Mouse (Mus musculus): Measurements from ENCODE around the gene Erich4. TPM values are rescaled to one million over a fixed set of nuclear protein-coding genes. Genes with fewer than 3 reads are reported as not detected.
"Not testable (repeated sequence)": the region's sequence is repeated elsewhere in the genome, so short reads cannot be mapped to it uniquely, and the experiment has no call there.

Erich4 gene
- total RNA-seq, 1 experiment from 2014 or later = not detected

- ATAC-seq (replicated peaks in 1 of 2; ENCODE audit: insufficient read depth in 1 of 2, low FRiP score in 2 of 2, low TSS enrichment in 1 of 2, low read depth in 1 of 2, poor library complexity in 2 of 2, severe bottlenecking in 2 of 2) = no peak
Observed at GRCm38 (mm10) chr7:25600666-25601065, 15.0 kb downstream of the Erich4 start.

- ATAC-seq (replicated peaks in 1 of 2; ENCODE audit: insufficient read depth in 1 of 2, low FRiP score in 2 of 2, low TSS enrichment in 1 of 2, low read depth in 1 of 2, poor library complexity in 2 of 2, severe bottlenecking in 2 of 2) = peak; percentile 81
Observed at GRCm38 (mm10) chr7:25599663-25600062, 16.0 kb downstream of the Erich4 start.

- no peak for ATAC-seq (replicated peaks in 1 of 2; ENCODE audit: insufficient read depth in 1 of 2, low FRiP score in 2 of 2, low TSS enrichment in 1 of 2, low read depth in 1 of 2, poor library complexity in 2 of 2, severe bottlenecking in 2 of 2)
Observed at GRCm38 (mm10) chr7:25593859-25594258, 21.8 kb downstream of the Erich4 start.

- ATAC-seq (replicated peaks in 1 of 2; ENCODE audit: insufficient read depth in 1 of 2, low FRiP score in 2 of 2, low TSS enrichment in 1 of 2, low read depth in 1 of 2, poor library complexity in 2 of 2, severe bottlenecking in 2 of 2) = no peak
Observed at GRCm38 (mm10) chr7:25591226-25591625, 24.5 kb downstream of the Erich4 start.

GRCm38 (mm10) chr7:25585351-25586204 lies 30.1 kb downstream of the Erich4 start:
- ATAC-seq (replicated peaks in 1 of 2; ENCODE audit: insufficient read depth in 1 of 2, low FRiP score in 2 of 2, low TSS enrichment in 1 of 2, low read depth in 1 of 2, poor library complexity in 2 of 2, severe bottlenecking in 2 of 2) = no peak

- no peak for ATAC-seq (replicated peaks in 1 of 2; ENCODE audit: insufficient read depth in 1 of 2, low FRiP score in 2 of 2, low TSS enrichment in 1 of 2, low read depth in 1 of 2, poor library complexity in 2 of 2, severe bottlenecking in 2 of 2)
Observed at GRCm38 (mm10) chr7:25584651-25585050, 31.0 kb downstream of the Erich4 start.

- no peak for ATAC-seq (replicated peaks in 1 of 2; ENCODE audit: insufficient read depth in 1 of 2, low FRiP score in 2 of 2, low TSS enrichment in 1 of 2, low read depth in 1 of 2, poor library complexity in 2 of 2, severe bottlenecking in 2 of 2)
Observed at GRCm38 (mm10) chr7:25582301-25582810, 33.3 kb downstream of the Erich4 start.

GRCm38 (mm10) chr7:25579441-25579840 lies 36.3 kb downstream of the Erich4 start:
- ATAC-seq (replicated peaks in 1 of 2; ENCODE audit: insufficient read depth in 1 of 2, low FRiP score in 2 of 2, low TSS enrichment in 1 of 2, low read depth in 1 of 2, poor library complexity in 2 of 2, severe bottlenecking in 2 of 2) = no peak; a peak in 1 of 4 replicates

GRCm38 (mm10) chr7:25576793-25577437 lies 38.8 kb downstream of the Erich4 start:
- peak; percentile 95 to 96 for ATAC-seq (replicated peaks in 1 of 2; ENCODE audit: insufficient read depth in 1 of 2, low FRiP score in 2 of 2, low TSS enrichment in 1 of 2, low read depth in 1 of 2, poor library complexity in 2 of 2, severe bottlenecking in 2 of 2)

GRCm38 (mm10) chr7:25576308-25576707 lies 39.4 kb downstream of the Erich4 start:
- ATAC-seq (replicated peaks in 1 of 2; ENCODE audit: insufficient read depth in 1 of 2, low FRiP score in 2 of 2, low TSS enrichment in 1 of 2, low read depth in 1 of 2, poor library complexity in 2 of 2, severe bottlenecking in 2 of 2) = not testable (repeated sequence)

- no peak for ATAC-seq (replicated peaks in 1 of 2; ENCODE audit: insufficient read depth in 1 of 2, low FRiP score in 2 of 2, low TSS enrichment in 1 of 2, low read depth in 1 of 2, poor library complexity in 2 of 2, severe bottlenecking in 2 of 2)
Observed at GRCm38 (mm10) chr7:25575870-25576269, 39.8 kb downstream of the Erich4 start.

GRCm38 (mm10) chr7:25575105-25575504 lies 40.6 kb downstream of the Erich4 start:
- ATAC-seq (replicated peaks in 1 of 2; ENCODE audit: insufficient read depth in 1 of 2, low FRiP score in 2 of 2, low TSS enrichment in 1 of 2, low read depth in 1 of 2, poor library complexity in 2 of 2, severe bottlenecking in 2 of 2) = no peak

GRCm38 (mm10) chr7:25573806-25574205 lies 41.9 kb downstream of the Erich4 start:
- ATAC-seq (replicated peaks in 1 of 2; ENCODE audit: insufficient read depth in 1 of 2, low FRiP score in 2 of 2, low TSS enrichment in 1 of 2, low read depth in 1 of 2, poor library complexity in 2 of 2, severe bottlenecking in 2 of 2) = not testable (repeated sequence)

GRCm38 (mm10) chr7:25568721-25569120 lies 47.0 kb downstream of the Erich4 start:
- ATAC-seq (replicated peaks in 1 of 2; ENCODE audit: insufficient read depth in 1 of 2, low FRiP score in 2 of 2, low TSS enrichment in 1 of 2, low read depth in 1 of 2, poor library complexity in 2 of 2, severe bottlenecking in 2 of 2) = no peak

Other genes starting within 250 kb of the Erich4 start
- gene Cnfn, start 246.2 kb downstream of the Erich4 start, total RNA-seq (2017) = not detected in 2 replicates
- 13.6 and 18.7 TPM in 2 replicates for gene Lipe, start 217.2 kb downstream of the Erich4 start, total RNA-seq (2017)
- gene Cxcl17, start 203.0 kb downstream of the Erich4 start, total RNA-seq (2017) = not detected in 2 replicates
- gene Ceacam1, start 138.3 kb downstream of the Erich4 start, total RNA-seq (2017) = 9.5 and 22.0 TPM in 2 replicates
- not detected in 2 replicates for gene Ceacam2, start 76.0 kb downstream of the Erich4 start, total RNA-seq (2017)
- gene Dmac2, start 3.5 kb upstream of the Erich4 start, total RNA-seq (2017) = 33.7 and 50.9 TPM in 2 replicates
- 1.8 and 4.7 TPM in 2 replicates for gene B3gnt8, start 10.8 kb upstream of the Erich4 start, total RNA-seq (2017)
- 33.2 and 61.3 TPM in 2 replicates for gene Bckdha, start 43.1 kb upstream of the Erich4 start, total RNA-seq (2017)
- 32.5 and 48.8 TPM in 2 replicates for gene Exosc5, start 43.3 kb upstream of the Erich4 start, total RNA-seq (2017)
- 2.3 TPM in 1 of 2 replicates, not detected in the other for gene Tmem91, start 59.3 kb upstream of the Erich4 start, total RNA-seq (2017)
- gene B9d2, start 64.9 kb upstream of the Erich4 start, total RNA-seq (2017) = 46.3 and 70.6 TPM in 2 replicates
- 46.0 and 50.7 TPM in 2 replicates for gene Tgfb1, start 71.1 kb upstream of the Erich4 start, total RNA-seq (2017)
- 16.7 and 18.9 TPM in 2 replicates for gene Ccdc97, start 103.2 kb upstream of the Erich4 start, total RNA-seq (2017)
- gene Hnrnpul1, start 138.9 kb upstream of the Erich4 start, total RNA-seq (2017) = 137 TPM in 2 replicates
- 6.2 and 16.9 TPM in 2 replicates for gene Axl, start 172.8 kb upstream of the Erich4 start, total RNA-seq (2017)
- gene Cyp2s1, start 201.0 kb upstream of the Erich4 start, total RNA-seq (2017) = not detected in 2 replicates